10 mouse cellular contexts compared by ENCODE assay signal in the genomic region with DNA sequence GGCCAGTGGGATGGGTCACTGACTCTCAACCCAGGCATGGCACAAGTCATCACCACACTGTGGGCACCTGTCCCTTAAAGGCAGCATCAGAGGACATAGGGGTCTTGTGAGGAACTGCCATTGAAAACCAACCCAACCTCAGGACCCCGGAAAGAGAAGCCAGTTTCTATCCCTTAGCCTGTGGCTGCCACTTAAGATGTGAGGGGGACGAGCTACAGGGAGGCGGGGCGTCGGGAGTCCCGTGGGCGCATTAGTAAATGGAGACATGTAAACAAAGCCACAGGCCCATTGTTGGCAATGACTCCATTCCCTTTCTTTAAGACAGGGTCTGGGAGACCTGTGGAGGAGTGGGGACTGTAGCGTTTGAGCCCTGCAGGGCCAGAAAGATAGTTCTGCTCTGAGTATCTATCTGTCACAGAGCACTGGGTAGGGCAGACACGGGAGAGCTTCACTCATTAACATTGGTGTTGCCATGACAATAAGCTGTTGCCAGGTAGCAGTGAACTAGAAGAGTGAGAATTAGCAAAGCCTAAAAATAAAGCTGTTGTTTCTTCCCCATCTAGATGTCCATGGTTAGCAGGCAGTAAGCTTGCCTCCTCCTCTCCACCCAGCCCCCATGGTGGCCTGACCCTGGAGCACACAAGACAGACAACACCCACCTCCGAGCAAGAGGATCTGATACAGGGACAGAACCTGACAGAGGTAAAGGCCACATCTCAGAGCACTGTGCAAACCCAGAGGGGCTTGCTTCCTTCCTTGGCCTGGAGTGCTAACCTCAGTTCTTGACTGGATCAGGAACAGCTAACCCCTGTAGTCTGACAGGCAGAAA.
A peak's percentile ranks its signal among the peaks of the same experiment; 100 is the strongest.
DNase-seq lines count a peak whose midpoint lies in the region; ATAC-seq and TF ChIP-seq lines count a peak whose summit lies in the region.
"Had no signal": no experiment of that assay in that cellular context is flagged by ENCODE, and none has a peak within 500 bp of the region (broad histone marks: within the 10 kb centered on the region; RNA-seq: fewer than 3 reads in every experiment).

No protein-coding gene starts in this region.

- H3K27ac ChIP-seq in lung, postnatal 0 days (ENCODE audit: low read length): no peak overlapping the region
- peak overlapping the region; percentile 49 for H3K27ac ChIP-seq in hindbrain, embryonic 12.5 days
- H3K27ac ChIP-seq: kidney, postnatal 0 days had no signal

- no peaks in the 10 kb centered on the region for H3K9me3 ChIP-seq in lung, postnatal 0 days (ENCODE audit: low read length)
- no peaks in the 10 kb centered on the region for H3K9me3 ChIP-seq in hindbrain, embryonic 12.5 days (replicated peaks)
- H3K9me3 ChIP-seq: megakaryocyte, embryonic 14.5 days had no signal

- no peak for TF ChIP-seq EP300 in lung, postnatal 0 days (IDR thresholded peaks at IDR 0.05)

- intact Hi-C loops in left cerebral cortex, postnatal 25 days (cut with DNase I): loop anchor here (2.0 to 5.0 kb wide), 2 partner anchors 45 to 125 kb away; no protein-coding TSS in a partner anchor
- intact Hi-C loops in heart, postnatal 36 days (cut with DNase I): no loop called here

- no peak overlapping the region for H3K4me2 ChIP-seq in lung, postnatal 0 days (replicated peaks; ENCODE audit: low read depth, low read length)
- H3K4me2 ChIP-seq in hindbrain, embryonic 12.5 days (replicated peaks): peak overlapping the region; percentile 33

- no peaks in the 10 kb centered on the region for H3K27me3 ChIP-seq in lung, postnatal 0 days (replicated peaks; ENCODE audit: insufficient read depth, low read length)
- no peaks in the 10 kb centered on the region for H3K27me3 ChIP-seq in hindbrain, embryonic 12.5 days

- ATAC-seq in lung, postnatal 0 days: no peak
- ATAC-seq in hindbrain, embryonic 12.5 days (ENCODE audit: low FRiP score): peak; percentile 88

- no peak for TF ChIP-seq CTCF in lung, postnatal 0 days (IDR thresholded peaks at IDR 0.05)

- no peak overlapping the region for H3K9ac ChIP-seq in lung, postnatal 0 days (replicated peaks; ENCODE audit: low read depth)
- H3K9ac ChIP-seq in hindbrain, embryonic 12.5 days: no peak overlapping the region

- peak; percentile 31 for DNase-seq in lung, postnatal 0 days (ENCODE audit: low spot score)
- no peak for DNase-seq in lung, adult 18-20 months
- DNase-seq in left cerebral cortex, postnatal 25 days (ENCODE audit: low spot score in 2 of 2): peak; percentile 71 to 85
- peak; percentile 46 to 76 for DNase-seq in right cerebral cortex, postnatal 36 days (ENCODE audit: low spot score in 2 of 2)
- DNase-seq in kidney, postnatal 10 days: no peak
- no peak for DNase-seq in heart, postnatal 36 days
- no peak for DNase-seq in heart, adult 11 months

- no peaks in the 10 kb centered on the region for H3K36me3 ChIP-seq in lung, postnatal 0 days (ENCODE audit: insufficient read depth, low read length)
- no peaks in the 10 kb centered on the region for H3K36me3 ChIP-seq in hindbrain, embryonic 12.5 days

- 29% methylated on average over 10 of the region's 10 CpGs for WGBS in lung, postnatal 0 days
- WGBS in hindbrain, embryonic 12.5 days: 29% methylated on average over 10 of the region's 10 CpGs

- H3K4me1 ChIP-seq in lung, postnatal 0 days (ENCODE audit: insufficient read depth, low read depth, low read length): peaks cover 4% of the 10 kb centered on the region; the same call in 1 of the 2 replicates
- peaks cover 18% of the 10 kb centered on the region for H3K4me1 ChIP-seq in hindbrain, embryonic 12.5 days
- H3K4me1 ChIP-seq: megakaryocyte, embryonic 14.5 days had no signal

- no peak overlapping the region for H3K4me3 ChIP-seq in lung, postnatal 0 days (ENCODE audit: low read depth, low read length)
- no peak overlapping the region for H3K4me3 ChIP-seq in hindbrain, embryonic 12.5 days
- H3K4me3 ChIP-seq: megakaryocyte, embryonic 14.5 days had no signal

Comparison
In these comparisons a context has a peak if more than half of its experiments do, and no peak if none do; other contexts are left out.
1. DNase-seq: peak in lung, postnatal 0 days (single experiment), left cerebral cortex, postnatal 25 days (2 of 2) and right cerebral cortex, postnatal 36 days (2 of 2); none in lung, adult 18-20 months (0 of 2), kidney, postnatal 10 days (single experiment), heart, postnatal 36 days (0 of 2) and heart, adult 11 months (single experiment).